Mouse (Mus musculus): ENCODE data around the gene Letm1.

DNA sequence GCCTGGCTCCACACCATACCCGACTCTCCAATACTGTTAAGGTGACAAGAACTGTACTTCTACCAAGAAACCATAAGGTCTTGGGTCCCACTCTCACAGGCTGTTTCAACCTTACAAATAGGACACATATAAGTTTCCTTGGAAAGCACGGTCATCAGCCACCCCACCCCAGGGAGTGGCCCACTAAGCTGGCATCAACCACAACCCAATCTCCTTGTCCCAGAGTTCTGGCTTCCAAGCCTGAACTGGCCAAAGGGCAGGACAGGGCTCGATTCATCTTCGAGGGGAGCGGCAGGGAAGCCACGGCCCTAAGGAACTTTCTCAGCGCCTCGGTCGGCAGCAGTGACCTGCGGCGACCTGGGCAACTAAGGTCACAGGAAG is 663 bp downstream of the Letm1 start:
- TF ChIP-seq CTCF (IDR thresholded peaks at IDR 0.05) (no peak), EP300 (IDR thresholded peaks at IDR 0.05; ENCODE audit: insufficient read depth, low read depth, low read length) (no peak)
